Mouse (Mus musculus) Muller cell, postnatal 12 days (primary cell): ENCODE measurements at regions not wholly inside any gene's neighbourhood (a gene's known extent, or its start where the extent isn't known, plus 50 kb on each side); places are given as distances from the start of the nearest gene placed in this dataset.

Experiments used
- DNase-seq: peaks from one replicate; pipeline ENCODE4 v3.0.0-alpha.2; 2015; ENCODE audit errors: inconsistent ontology term

GRCm38 (mm10) chr15:26051415-26051814, 67.2 kb downstream of the Zfp622 start:
- peak; percentile 67 for DNase-seq

- no peak for DNase-seq
Measured at GRCm38 (mm10) chr15:26052720-26053316, 68.7 kb downstream of the Zfp622 start.

GRCm38 (mm10) chr15:26058019-26058418, 73.9 kb downstream of the Zfp622 start:
- peak; percentile 62 for DNase-seq

GRCm38 (mm10) chr15:26100199-26100598, 116.0 kb downstream of the Zfp622 start:
- DNase-seq: no peak

- DNase-seq: no peak
Measured at GRCm38 (mm10) chr15:26107993-26108392, 123.8 kb downstream of the Zfp622 start.

GRCm38 (mm10) chr15:26144197-26144596, 160.0 kb downstream of the Zfp622 start:
- no peak for DNase-seq

- no peak for DNase-seq
Measured at GRCm38 (mm10) chr15:26158499-26158898, 150.3 kb upstream of the March11 start.

- DNase-seq: no peak
Measured at GRCm38 (mm10) chr15:26184930-26185329, 123.9 kb upstream of the March11 start.

- DNase-seq: no peak
Measured at GRCm38 (mm10) chr15:26195576-26195975, 113.3 kb upstream of the March11 start.

GRCm38 (mm10) chr15:26206837-26207236, 102.0 kb upstream of the March11 start:
- no peak for DNase-seq

GRCm38 (mm10) chr15:26220855-26221254, 88.0 kb upstream of the March11 start:
- no peak for DNase-seq

- no peak for DNase-seq
Measured at GRCm38 (mm10) chr15:26228646-26229045, 80.2 kb upstream of the March11 start.
